Mouse (Mus musculus) limb, embryonic 11.5 days (tissue): ENCODE results near the gene Il17rd. TPM values are rescaled to one million over a fixed set of nuclear protein-coding genes. Genes with fewer than 3 reads are reported as not detected.
A peak's percentile ranks its signal among the peaks of the same experiment; 100 is the strongest.

ENCODE experiments used
- ATAC-seq: fragments of 200-750 bp; cut with Nextera tagmentation; 2 replicates; pipeline ENCODE4 v1.8.0; 2017; ENCODE audit warnings: low read depth; ENCODE audit not compliant: insufficient number of reproducible peaks, low FRiP score, low TSS enrichment
- DNase-seq: peaks from one replicate; pipeline ENCODE4 v3.0.0-alpha.2; 2015; ENCODE audit warnings: low spot score
- H3K27ac ChIP-seq: fragments of 300-500 bp; sonication (generic); replicated peaks from 2 replicates; pipeline ENCODE4 v1.5.1; 2014; ENCODE audit warnings: low read depth, mild to moderate bottlenecking, low read length
- H3K27me3 ChIP-seq: fragments of 300-500 bp; sonication (generic); 2 replicates; pipeline ENCODE4 v1.6.1; 2014; ENCODE audit warnings: mild to moderate bottlenecking, low read length, mixed read lengths; ENCODE audit not compliant: control insufficient read depth, insufficient read depth
- H3K36me3 ChIP-seq: fragments of 300-500 bp; sonication (generic); 2 replicates; pipeline ENCODE4 v1.6.1; 2014; ENCODE audit warnings: mild to moderate bottlenecking, low read length, moderate library complexity, mixed read lengths; ENCODE audit not compliant: control insufficient read depth, insufficient read depth
- H3K4me1 ChIP-seq: fragments of 300-500 bp; sonication (generic); 2 replicates; pipeline ENCODE4 v1.6.1; 2014; ENCODE audit warnings: low read length, mixed read lengths; ENCODE audit not compliant: control insufficient read depth, insufficient read depth
- H3K4me2 ChIP-seq: fragments of 300-500 bp; sonication (generic); 2 replicates; pipeline ENCODE4 v1.6.1; 2014; ENCODE audit warnings: low read depth, mild to moderate bottlenecking, moderate library complexity; ENCODE audit not compliant: severe bottlenecking
- H3K4me3 ChIP-seq: fragments of 300-500 bp; sonication (generic); 2 replicates; pipeline ENCODE4 v1.5.1; 2014; ENCODE audit warnings: low read depth, low read length
- H3K9ac ChIP-seq: fragments of 300-500 bp; sonication (generic); 2 replicates; pipeline ENCODE4 v1.6.1; 2014; ENCODE audit warnings: mild to moderate bottlenecking, low read length
- H3K9me3 ChIP-seq: fragments of 300-500 bp; sonication (generic); 2 replicates; pipeline ENCODE4 v1.6.1; 2016; ENCODE audit warnings: low read length; ENCODE audit not compliant: control insufficient read depth
- WGBS: fragments of 180-500 bp; shearing (Covaris S2); extraction: QIAGEN DNeasy Blood & Tissue Kit; methylation state at CpG from one replicate; pipeline ENCODE4 v1.1.7; 2014; 5-methylcytosine and 5-hydroxymethylcytosine counted together
- polyA plus RNA-seq: library from polyadenylated mRNA; unstranded; fragments of >200 nt; fragmentation: Nextera tagmentation; extraction: Ambion mirVana; gene quantifications from 2 replicates; pipeline ENCODE4 v1.2.1, GENCODE M21; 2014

Gene Il17rd
- polyA plus RNA-seq, 1 experiment from 2014 or later = 11.3 TPM

DNA sequence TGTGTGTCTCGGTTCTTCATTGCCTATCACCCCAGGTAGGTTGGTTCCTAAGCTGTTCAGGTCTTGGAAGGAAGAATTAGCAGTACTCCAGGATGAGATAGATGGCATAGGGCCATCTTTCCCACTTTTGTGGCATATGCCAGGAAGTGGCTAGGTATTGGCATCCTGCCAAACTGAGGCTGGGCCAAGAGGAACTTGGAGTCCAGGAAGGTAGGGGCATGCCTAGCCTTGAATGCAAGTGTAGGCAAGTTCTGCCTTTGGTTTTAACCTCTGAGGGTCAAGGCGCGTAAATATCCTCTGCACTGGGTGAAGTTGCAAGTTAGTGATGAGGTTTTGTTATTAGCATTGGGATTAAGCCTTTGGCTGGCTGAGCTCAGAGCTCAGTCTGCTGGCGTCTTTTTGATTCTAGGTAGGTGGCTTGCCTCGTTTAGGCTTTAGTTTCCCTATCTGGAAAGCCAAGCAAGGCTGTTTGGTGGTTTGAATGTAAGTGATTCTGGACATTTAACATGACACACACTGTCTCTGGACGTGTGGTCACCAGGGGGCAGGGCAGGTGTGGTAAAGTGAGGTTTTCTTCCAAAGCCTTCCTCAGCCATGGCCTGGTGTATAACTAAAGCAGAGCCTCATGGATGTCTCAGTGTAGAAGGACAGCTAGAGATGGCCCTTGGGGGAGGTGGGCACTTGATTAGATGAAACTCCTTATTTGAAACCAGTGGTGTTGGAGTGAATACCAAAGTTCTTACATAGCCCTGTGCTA lies 70.2 kb downstream of the Il17rd start:
- Histone ChIP-seq H3K27ac (no peak overlapping the region), H3K36me3 (no peaks in the 10 kb centered on the region), H3K4me2 (no peak overlapping the region), H3K9ac (no peak overlapping the region), H3K9me3 (no peaks in the 10 kb centered on the region), H3K27me3 (no peaks in the 10 kb centered on the region), H3K4me3 (no peak overlapping the region), H3K4me1 (no peaks in the 10 kb centered on the region)
- ATAC-seq (no peak), DNase-seq (no peak)
- WGBS = 74% methylated on average over 6 of the region's 6 CpGs

DNA sequence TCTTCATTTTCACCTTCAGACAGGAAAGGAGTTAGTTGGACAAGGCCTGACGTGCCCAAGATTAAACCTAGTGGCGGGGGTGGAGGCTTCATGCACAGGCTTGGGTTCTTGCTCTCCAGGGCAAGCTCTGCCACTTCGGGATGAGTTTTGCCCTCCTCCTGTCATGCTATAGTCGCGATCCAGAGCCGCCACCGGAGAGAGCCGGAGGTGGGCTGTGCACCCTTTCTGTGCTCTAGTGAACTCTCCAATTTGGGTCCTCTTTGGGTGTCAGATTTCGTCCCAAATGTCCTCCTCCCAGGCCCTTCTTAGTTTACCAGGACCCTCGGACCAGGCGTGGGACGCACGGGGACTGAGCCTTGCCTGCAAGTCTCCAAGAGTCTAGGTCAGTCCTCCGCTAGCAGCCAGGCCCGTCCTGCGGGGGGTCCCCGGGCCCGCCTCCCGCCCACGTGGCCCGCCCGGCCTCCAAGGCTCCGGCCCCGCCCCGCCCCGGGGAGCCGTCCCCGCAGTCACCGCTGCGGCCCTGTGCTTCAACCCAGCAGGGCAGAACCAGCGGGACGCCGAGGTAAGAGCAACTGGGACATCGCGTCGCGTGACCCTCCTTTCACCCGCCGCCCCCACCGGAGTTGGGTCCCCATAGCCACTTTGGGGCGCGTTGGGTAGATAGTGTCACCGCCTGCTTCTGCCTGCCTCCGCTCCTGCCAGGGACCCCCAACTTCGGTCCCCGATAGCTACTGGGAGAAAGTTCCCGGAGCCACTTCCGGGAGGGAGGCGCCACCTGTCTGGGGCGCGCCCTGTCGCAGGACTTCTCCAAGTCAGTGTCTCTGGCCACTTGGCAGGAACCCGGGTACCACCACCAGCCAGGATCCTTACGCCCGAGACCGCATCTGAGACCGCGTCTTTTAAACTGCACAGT lies 75.9 kb downstream of the Il17rd start, which contains the start of gene Arhgef3:
Gene Arhgef3 (plus strand): TSS at position 538 of the 913 bp plus-strand sequence.
- H3K27me3 ChIP-seq = peaks cover 14% of the 10 kb centered on the region
- H3K36me3 ChIP-seq = no peaks in the 10 kb centered on the region
- WGBS = under 1% methylated on average over 58 of the region's 58 CpGs
- H3K9ac ChIP-seq = peak within 1 kb of the TSS; percentile 49
- peak; percentile 70 for DNase-seq
- peak within 1 kb of the TSS; percentile 54 for H3K4me3 ChIP-seq
- no peaks in the 10 kb centered on the region for H3K9me3 ChIP-seq
- peaks cover 7% of the 10 kb centered on the region; the same call in 1 of the 2 replicates for H3K4me1 ChIP-seq
- H3K4me2 ChIP-seq = peak within 1 kb of the TSS; percentile 99
- peak; percentile 77 for ATAC-seq
- H3K27ac ChIP-seq = no peak within 1 kb of the TSS

DNA sequence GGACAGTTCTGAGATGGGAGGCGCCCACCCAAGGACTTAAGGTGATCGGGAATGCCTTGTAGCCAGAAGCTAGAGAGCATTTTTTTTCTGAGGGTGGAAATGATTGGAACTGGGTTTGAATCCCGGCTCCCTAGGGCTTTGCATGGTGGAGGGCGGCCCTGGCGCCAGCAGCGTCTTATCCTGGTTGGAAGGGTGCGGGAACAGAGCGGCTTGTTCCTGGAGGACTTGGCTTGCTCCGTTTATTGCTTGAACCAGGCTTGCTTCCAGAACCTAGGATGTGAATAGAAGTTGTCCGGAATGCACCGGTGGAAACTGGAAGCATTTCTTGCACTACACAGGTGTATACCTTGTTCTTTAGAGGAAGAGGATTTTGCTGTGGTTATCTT lies 76.5 kb downstream of the Il17rd start:
- WGBS = 12% methylated on average over 11 of the region's 11 CpGs
- H3K4me1 ChIP-seq = peaks cover 7% of the 10 kb centered on the region; the same call in 1 of the 2 replicates
- ATAC-seq (no peak), DNase-seq (no peak)
- peak overlapping the region; percentile 99 for H3K4me2 ChIP-seq
- no peaks in the 10 kb centered on the region for H3K36me3 ChIP-seq
- H3K9me3 ChIP-seq = no peaks in the 10 kb centered on the region
- H3K27me3 ChIP-seq = peaks cover 14% of the 10 kb centered on the region
- no peak overlapping the region for H3K27ac ChIP-seq
- H3K4me3 ChIP-seq = peak overlapping the region; percentile 54
- no peak overlapping the region for H3K9ac ChIP-seq

DNA sequence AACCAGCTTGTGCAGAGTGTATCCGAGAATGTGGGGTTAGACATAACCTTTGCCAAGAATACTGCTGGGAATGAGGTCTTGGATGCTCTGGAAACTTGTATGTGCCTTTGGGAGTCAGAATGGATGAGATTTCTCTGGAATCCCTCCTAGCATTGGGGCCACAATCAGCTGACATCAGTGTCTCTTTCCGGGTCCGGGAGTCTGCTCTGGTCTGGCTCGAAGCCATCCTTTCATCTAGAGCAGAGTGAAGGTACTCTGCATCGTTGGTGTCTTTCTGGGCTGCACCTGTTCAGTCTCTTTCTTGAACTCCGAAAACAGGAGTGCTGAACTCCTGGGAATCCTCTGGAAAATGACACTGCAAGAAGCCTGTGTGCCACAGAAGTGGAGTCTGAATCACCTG lies 77.2 kb downstream of the Il17rd start:
- WGBS = 78% methylated on average over 6 of the region's 6 CpGs
- H3K9me3 ChIP-seq = no peaks in the 10 kb centered on the region
- no peak overlapping the region for H3K4me3 ChIP-seq
- DNase-seq = no peak
- H3K27me3 ChIP-seq = peaks cover 14% of the 10 kb centered on the region
- H3K36me3 ChIP-seq = no peaks in the 10 kb centered on the region
- no peak overlapping the region for H3K27ac ChIP-seq
- no peak for ATAC-seq
- peaks cover 7% of the 10 kb centered on the region; the same call in 1 of the 2 replicates for H3K4me1 ChIP-seq
- no peak overlapping the region for H3K4me2 ChIP-seq
- H3K9ac ChIP-seq = no peak overlapping the region

DNA sequence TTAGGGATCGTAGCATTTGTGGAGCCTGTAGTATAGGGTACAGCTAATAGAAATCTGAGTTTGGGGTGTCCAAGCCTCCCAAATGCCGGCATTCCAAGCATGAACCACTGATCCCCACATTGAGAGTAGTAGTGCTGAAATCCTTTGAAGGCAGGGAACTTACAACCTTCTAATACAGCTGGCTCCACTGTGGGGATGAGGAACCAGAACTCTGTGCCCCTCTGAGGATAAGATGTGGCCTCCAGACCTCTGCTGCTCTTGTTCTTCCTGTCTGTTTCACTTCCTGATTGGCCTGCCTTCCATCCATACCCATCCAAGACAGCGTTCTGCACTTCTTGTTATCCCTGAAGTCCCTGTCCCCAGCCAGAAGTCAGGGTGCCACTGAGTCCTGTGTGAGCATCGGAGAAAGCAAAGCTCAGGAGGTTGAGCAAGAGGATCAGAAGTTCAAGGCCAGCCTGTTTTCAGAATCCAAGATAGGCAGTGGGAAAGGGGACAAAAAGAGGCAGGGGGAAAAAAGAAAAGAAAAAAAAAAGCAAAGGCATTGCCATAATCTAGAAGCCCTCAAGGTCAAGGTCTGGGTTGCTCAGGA lies 77.9 kb downstream of the Il17rd start:
- peaks cover 7% of the 10 kb centered on the region; the same call in 1 of the 2 replicates for H3K4me1 ChIP-seq
- DNase-seq (no peak), ATAC-seq (no peak)
- H3K27me3 ChIP-seq = peaks cover 14% of the 10 kb centered on the region
- H3K27ac ChIP-seq = no peak overlapping the region
- H3K9ac ChIP-seq = no peak overlapping the region
- H3K9me3 ChIP-seq = no peaks in the 10 kb centered on the region
- no peak overlapping the region for H3K4me2 ChIP-seq
- no peaks in the 10 kb centered on the region for H3K36me3 ChIP-seq
- H3K4me3 ChIP-seq = no peak overlapping the region
- WGBS = 72% methylated on average over 4 of the region's 4 CpGs

DNA sequence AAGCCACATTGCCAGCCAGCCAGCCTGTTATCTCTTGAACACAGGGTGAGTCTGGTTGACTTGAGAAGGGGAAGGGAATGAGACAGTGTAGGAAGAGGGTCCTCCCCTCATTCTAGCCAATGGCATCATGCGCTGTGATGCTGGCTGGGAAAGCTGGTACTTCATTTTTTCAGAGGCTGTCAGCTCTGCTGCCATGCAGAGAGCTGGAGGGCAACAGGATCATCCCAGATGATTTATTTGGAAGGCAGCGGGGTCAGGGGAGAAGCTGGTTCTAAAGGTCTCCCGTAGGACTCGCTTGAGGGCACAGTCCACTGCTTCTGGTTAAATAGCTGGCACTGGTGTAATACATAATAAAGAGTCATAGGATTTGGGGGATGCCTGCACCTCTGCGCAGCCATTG lies 79.8 kb downstream of the Il17rd start:
- no peak overlapping the region for H3K4me3 ChIP-seq
- no peak overlapping the region for H3K9ac ChIP-seq
- H3K36me3 ChIP-seq = no peaks in the 10 kb centered on the region
- DNase-seq (no peak), ATAC-seq (no peak)
- H3K9me3 ChIP-seq = no peaks in the 10 kb centered on the region
- H3K27me3 ChIP-seq = peaks cover 14% of the 10 kb centered on the region
- H3K4me2 ChIP-seq = no peak overlapping the region
- 74% methylated on average over 5 of the region's 5 CpGs for WGBS
- H3K4me1 ChIP-seq = peaks cover 7% of the 10 kb centered on the region
- H3K27ac ChIP-seq = no peak overlapping the region

DNA sequence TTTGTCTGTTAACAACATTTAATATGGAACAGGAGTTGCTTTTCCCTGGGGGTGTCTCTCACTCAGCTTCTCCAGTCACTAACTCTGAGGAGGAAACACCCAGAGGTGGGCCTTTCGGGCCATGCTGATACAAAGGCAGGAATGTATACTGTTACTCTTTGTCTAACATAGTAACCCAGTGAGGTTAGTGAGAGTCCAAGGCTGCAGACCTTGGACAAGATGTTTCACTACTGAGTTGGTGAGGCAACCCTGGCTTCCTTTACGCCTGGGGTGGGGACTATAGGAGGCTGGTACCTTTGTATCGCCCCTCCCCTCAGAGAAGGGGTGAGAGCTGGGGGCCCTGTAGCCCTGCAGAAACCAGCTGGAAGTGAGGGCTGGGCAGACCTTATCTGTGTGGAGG lies 83.9 kb downstream of the Il17rd start:
- Histone ChIP-seq H3K36me3 (no peaks in the 10 kb centered on the region), H3K27me3 (no peaks in the 10 kb centered on the region), H3K27ac (no peak overlapping the region), H3K4me3 (no peak overlapping the region), H3K4me1 (no peaks in the 10 kb centered on the region; the same call in 1 of the 2 replicates), H3K9ac (no peak overlapping the region), H3K4me2 (no peak overlapping the region), H3K9me3 (no peaks in the 10 kb centered on the region)
- 68% methylated on average over 3 of the region's 3 CpGs for WGBS
- no peak for ATAC-seq
- DNase-seq = no peak

DNA sequence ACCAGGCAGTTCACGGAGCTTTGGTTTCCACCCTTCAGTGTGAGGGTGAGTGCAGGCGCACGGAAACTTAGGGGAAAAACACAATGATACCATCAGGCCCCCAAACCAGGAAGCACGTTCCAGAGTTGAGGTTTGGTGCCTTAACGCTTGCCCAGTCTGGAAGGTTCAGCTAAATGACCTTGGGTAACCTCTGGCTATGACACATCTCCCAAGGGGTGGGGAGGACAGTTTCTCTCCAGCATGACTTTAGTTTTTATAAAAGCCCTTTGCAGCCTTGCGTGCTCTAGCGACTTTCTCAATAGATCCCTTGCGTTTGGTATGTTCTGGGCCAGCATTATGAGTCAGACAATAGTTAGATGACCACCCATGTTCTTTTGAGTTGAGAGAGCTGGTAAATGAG lies 84.8 kb downstream of the Il17rd start:
- Histone ChIP-seq H3K4me1 (no peaks in the 10 kb centered on the region; the same call in 1 of the 2 replicates), H3K4me3 (no peak overlapping the region), H3K4me2 (no peak overlapping the region), H3K27me3 (no peaks in the 10 kb centered on the region), H3K36me3 (no peaks in the 10 kb centered on the region), H3K9ac (no peak overlapping the region), H3K9me3 (no peaks in the 10 kb centered on the region), H3K27ac (no peak overlapping the region)
- WGBS = 67% methylated on average over 8 of the region's 8 CpGs
- ATAC-seq (no peak), DNase-seq (no peak)
